Mouse (Mus musculus): ENCODE measurements around the gene Gm5890. TPM values are rescaled to one million over a fixed set of nuclear protein-coding genes. Genes with fewer than 3 reads are reported as not detected.

Gene Gm5890
- polyA plus RNA-seq (2017; shearing (Covaris generic)) = 0.69 TPM

GRCm38 (mm10) chr7:20262734-20263133 is at the start of gene Gm5890:
Gene Gm5890 (minus strand): TSS chr7:20262834.

GRCm38 (mm10) chr7:20233728-20234127 is 28.9 kb downstream of the Gm5890 start, which contains the start of gene Gm4498:
Gene Gm4498 (minus strand): TSS chr7:20233828.

Other genes with a start within 250 kb of the Gm5890 start
- gene Vmn1r91, start 163.2 kb downstream of the Gm5890 start, polyA plus RNA-seq (2017; shearing (Covaris generic)) = 0.24 TPM
- not detected for gene Gm16442, start 140.3 kb downstream of the Gm5890 start, polyA plus RNA-seq (2017; shearing (Covaris generic))
- not detected for gene Vmn1r93, start 123.7 kb downstream of the Gm5890 start, polyA plus RNA-seq (2017; shearing (Covaris generic))
- gene Vmn1r94, start 94.5 kb downstream of the Gm5890 start, polyA plus RNA-seq (2017; shearing (Covaris generic)) = not detected
- gene Vmn1r95, start 69.1 kb downstream of the Gm5890 start, polyA plus RNA-seq (2017; shearing (Covaris generic)) = not detected
- gene Gm6164, start 57.2 kb downstream of the Gm5890 start, polyA plus RNA-seq (2017; shearing (Covaris generic)) = not detected
- gene Gm4498, start 29.0 kb downstream of the Gm5890 start, polyA plus RNA-seq (2017; shearing (Covaris generic)) = not detected
- gene Gm4133, start 71.2 kb upstream of the Gm5890 start, polyA plus RNA-seq (2017; shearing (Covaris generic)) = not detected
- gene Gm5728, start 112.6 kb upstream of the Gm5890 start, polyA plus RNA-seq (2017; shearing (Covaris generic)) = not detected
- not detected for gene Vmn1r100, start 155.1 kb upstream of the Gm5890 start, polyA plus RNA-seq (2017; shearing (Covaris generic))
- not detected for gene Vmn1r101, start 179.8 kb upstream of the Gm5890 start, polyA plus RNA-seq (2017; shearing (Covaris generic))
- 0.65 TPM for gene Gm10670, start 212.1 kb upstream of the Gm5890 start, polyA plus RNA-seq (2017; shearing (Covaris generic))
- gene Vmn1r103, start 247.7 kb upstream of the Gm5890 start, polyA plus RNA-seq (2017; shearing (Covaris generic)) = not detected